Mouse (Mus musculus): ENCODE data around the gene Hnrnpf. TPM values are rescaled to one million over a fixed set of nuclear protein-coding genes. Genes with fewer than 3 reads are reported as not detected.
A peak's percentile ranks its signal among the peaks of the same experiment; 100 is the strongest.

Gene Hnrnpf
- polyA plus RNA-seq, 1 experiment from 2014 or later, result 822 TPM

DNA sequence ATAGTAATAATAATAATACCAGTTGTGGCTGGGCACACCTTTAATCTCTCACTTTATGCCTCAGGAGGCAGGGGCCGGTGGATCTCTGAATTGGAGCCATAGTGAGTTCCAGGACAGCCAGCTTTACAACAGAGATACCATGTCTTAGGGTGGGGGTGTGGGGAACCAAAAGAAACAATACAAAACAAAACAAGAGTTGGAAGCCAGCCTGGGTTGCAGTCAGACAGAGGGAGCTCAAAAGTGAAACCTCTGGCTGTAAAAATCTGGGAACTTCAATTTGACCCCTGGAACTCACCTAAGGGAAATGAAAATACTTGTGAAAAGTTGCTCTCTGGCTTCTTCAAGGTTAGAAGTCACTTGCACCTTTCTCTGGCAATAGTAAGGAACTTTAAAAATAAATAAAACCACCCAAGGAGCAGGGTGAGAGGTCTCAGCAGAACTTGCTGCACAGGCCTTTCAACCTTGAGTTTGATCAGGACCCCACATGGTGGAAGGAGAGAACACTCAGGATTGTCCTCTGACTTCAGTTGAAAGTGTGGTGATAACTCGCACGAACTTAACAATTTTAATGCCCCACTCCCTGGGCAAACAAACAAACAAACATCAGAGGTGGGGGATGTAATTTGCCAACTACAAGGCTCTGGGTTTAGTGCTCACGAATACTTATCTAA is 5.3 kb downstream of the Hnrnpf start:
- Histone ChIP-seq H3K4me1 (ENCODE audit: control insufficient read depth, insufficient read depth, low read length) (peaks cover 12% of the 10 kb centered on the region), H3K36me3 (ENCODE audit: control insufficient read depth, insufficient read depth, low read length) (no peaks in the 10 kb centered on the region), H3K9ac (ENCODE audit: low read depth, low read length) (peak overlapping the region; percentile 69), H3K27ac (ENCODE audit: low read length) (peak overlapping the region; percentile 82), H3K4me2 (ENCODE audit: low read depth, low read length) (peak overlapping the region; percentile 30), H3K4me3 (ENCODE audit: low read length) (peak overlapping the region; percentile 52), H3K9me3 (ENCODE audit: control insufficient read depth, low read length) (no peaks in the 10 kb centered on the region), H3K27me3 (replicated peaks; ENCODE audit: control insufficient read depth, insufficient read depth, low read length) (no peaks in the 10 kb centered on the region)
- 15% methylated on average over 4 of the region's 4 CpGs for WGBS
- no peak for ATAC-seq

DNA sequence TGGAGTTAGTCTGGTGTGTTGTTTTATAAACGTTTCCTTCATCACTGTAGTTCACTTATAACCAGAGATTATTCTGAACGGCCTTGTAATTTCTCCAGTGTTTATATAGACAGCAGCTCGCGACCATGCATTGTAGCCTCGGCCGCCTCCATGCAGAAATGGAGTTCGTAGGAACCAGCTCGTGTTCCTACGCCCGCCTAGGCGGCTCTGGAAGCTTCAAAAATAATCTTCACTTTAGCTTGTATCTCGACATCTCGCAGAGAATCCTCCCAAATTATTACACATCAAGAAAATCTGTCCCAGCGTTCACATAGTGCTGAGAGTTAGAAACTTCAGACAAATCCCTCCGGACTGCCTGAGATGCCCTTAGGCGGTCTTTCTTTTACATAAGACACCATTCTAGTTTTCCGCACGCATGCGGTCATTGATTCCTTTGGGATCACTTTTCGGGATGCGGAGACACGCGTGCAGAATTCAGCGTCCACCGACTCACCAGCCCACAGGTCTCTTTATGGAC is 5.9 kb downstream of the Hnrnpf start:
- Histone ChIP-seq H3K36me3 (ENCODE audit: control insufficient read depth, insufficient read depth, low read length) (no peaks in the 10 kb centered on the region), H3K4me3 (ENCODE audit: low read length) (peak overlapping the region; percentile 52), H3K4me2 (ENCODE audit: low read depth, low read length) (peak overlapping the region; percentile 30), H3K9me3 (ENCODE audit: control insufficient read depth, low read length) (no peaks in the 10 kb centered on the region), H3K4me1 (ENCODE audit: control insufficient read depth, insufficient read depth, low read length) (peaks cover 12% of the 10 kb centered on the region), H3K27me3 (replicated peaks; ENCODE audit: control insufficient read depth, insufficient read depth, low read length) (no peaks in the 10 kb centered on the region), H3K27ac (ENCODE audit: low read length) (peak overlapping the region; percentile 82), H3K9ac (ENCODE audit: low read depth, low read length) (peak overlapping the region; percentile 69)
- under 1% methylated on average over 25 of the region's 25 CpGs for WGBS
- peak; percentile 10 for ATAC-seq

DNA sequence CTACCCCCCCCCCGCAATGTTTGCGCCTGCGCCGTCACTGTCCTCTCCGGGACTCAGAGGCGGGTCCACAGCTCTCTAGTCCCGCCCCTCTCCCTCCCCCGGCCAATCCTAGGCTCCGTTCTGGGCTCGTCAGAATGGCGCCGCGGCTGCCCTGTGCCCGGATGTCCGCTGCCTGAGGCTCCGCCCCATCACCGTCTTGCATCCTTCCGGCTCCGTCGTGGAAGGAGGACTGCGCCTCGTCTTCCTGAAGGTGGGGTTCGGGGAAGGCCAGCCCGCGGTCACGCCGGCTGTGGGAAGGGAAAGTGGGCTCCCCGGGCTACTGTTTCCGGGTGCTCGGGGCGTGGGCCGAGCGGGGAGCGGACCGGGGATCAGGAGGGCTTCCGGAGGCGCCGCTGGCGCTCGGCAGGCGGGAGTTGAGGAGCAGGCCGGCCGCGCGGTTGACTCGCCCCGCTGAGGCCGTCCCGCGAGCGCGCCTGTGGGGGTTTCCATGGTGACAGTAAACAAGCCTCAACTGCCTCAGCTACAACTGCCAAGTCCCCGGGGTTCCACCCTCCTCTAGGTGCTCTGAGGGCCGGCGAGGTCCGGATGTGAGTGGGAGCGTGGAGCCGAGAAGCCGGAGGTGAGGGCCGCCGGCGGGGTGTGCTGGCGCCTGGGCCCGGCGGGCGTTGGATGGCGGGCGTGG is 6.6 kb downstream of the Hnrnpf start:
- Histone ChIP-seq H3K36me3 (ENCODE audit: control insufficient read depth, insufficient read depth, low read length) (no peaks in the 10 kb centered on the region), H3K4me2 (ENCODE audit: low read depth, low read length) (peak overlapping the region; percentile 58), H3K9me3 (ENCODE audit: control insufficient read depth, low read length) (no peaks in the 10 kb centered on the region), H3K4me3 (ENCODE audit: low read length) (peak overlapping the region; percentile 100), H3K27me3 (replicated peaks; ENCODE audit: control insufficient read depth, insufficient read depth, low read length) (no peaks in the 10 kb centered on the region), H3K9ac (ENCODE audit: low read depth, low read length) (peak overlapping the region; percentile 99), H3K27ac (ENCODE audit: low read length) (peak overlapping the region; percentile 98), H3K4me1 (ENCODE audit: control insufficient read depth, insufficient read depth, low read length) (peaks cover 12% of the 10 kb centered on the region)
- peak; percentile 93 for ATAC-seq
- WGBS, result under 1% methylated on average over 66 of the region's 68 CpGs

DNA sequence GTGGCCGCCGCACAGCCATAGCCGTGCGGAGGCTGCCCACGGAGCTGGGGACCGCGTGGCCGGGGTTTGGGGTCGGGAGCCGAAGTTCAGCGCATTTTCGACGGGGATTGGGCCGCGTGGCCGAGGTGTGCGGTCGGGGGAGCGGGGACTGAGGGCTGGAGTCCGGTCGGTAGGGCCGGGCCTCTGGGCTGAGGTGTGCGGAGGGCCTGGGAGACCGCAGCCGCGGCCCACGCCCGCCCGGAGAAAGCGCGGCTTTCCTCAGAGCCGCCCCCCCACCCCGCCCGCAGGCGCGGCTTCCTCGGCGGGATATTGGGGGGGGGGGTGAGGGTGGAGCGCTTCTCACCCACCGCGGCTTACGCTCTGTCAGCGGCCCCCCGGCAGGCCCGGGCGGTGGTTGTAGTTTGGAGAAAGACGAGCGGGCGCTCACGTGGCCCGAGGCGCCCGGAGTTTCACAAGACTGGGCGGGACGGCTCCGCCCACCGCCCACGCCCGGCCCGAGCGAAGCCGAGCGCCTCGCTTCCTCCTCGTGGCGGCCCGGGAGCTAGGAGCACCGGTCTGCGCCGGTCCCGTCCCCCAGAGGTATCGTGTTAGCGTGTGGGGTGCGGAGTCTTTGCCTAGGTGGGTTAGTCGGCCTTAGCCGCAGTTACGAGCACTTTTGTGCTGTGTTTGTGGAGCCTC is 7.3 kb downstream of the Hnrnpf start:
- Histone ChIP-seq H3K27me3 (replicated peaks; ENCODE audit: control insufficient read depth, insufficient read depth, low read length) (no peaks in the 10 kb centered on the region), H3K4me2 (ENCODE audit: low read depth, low read length) (peak overlapping the region; percentile 58), H3K36me3 (ENCODE audit: control insufficient read depth, insufficient read depth, low read length) (no peaks in the 10 kb centered on the region), H3K9me3 (ENCODE audit: control insufficient read depth, low read length) (no peaks in the 10 kb centered on the region), H3K27ac (ENCODE audit: low read length) (peak overlapping the region; percentile 98), H3K9ac (ENCODE audit: low read depth, low read length) (peak overlapping the region; percentile 99), H3K4me3 (ENCODE audit: low read length) (peak overlapping the region; percentile 100), H3K4me1 (ENCODE audit: control insufficient read depth, insufficient read depth, low read length) (peaks cover 15% of the 10 kb centered on the region)
- peak; percentile 78 for ATAC-seq
- under 1% methylated on average over 74 of the region's 77 CpGs for WGBS

DNA sequence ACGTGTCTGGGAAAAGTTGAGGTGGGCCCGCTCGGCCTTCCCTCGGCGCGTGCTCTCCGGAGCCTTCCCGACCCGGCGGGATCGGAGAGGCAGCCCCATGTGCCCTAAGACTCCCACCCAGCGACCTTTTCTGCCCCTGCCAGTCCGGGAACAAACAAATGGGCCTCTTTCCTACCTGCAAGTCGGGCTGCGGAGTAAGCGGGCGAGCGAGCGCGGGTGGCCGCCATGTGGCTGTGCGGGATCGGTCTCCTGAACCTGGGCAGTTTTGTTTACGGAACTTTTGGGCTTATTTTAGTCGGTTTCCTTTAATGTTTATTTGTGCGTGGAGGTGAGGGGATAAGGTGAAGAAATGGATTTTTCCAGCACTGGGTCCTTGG is 7.8 kb downstream of the Hnrnpf start:
- Histone ChIP-seq H3K9ac (ENCODE audit: low read depth, low read length) (peak overlapping the region; percentile 99), H3K9me3 (ENCODE audit: control insufficient read depth, low read length) (no peaks in the 10 kb centered on the region), H3K4me3 (ENCODE audit: low read length) (peak overlapping the region; percentile 100), H3K27ac (ENCODE audit: low read length) (peak overlapping the region; percentile 98), H3K36me3 (ENCODE audit: control insufficient read depth, insufficient read depth, low read length) (no peaks in the 10 kb centered on the region), H3K27me3 (replicated peaks; ENCODE audit: control insufficient read depth, insufficient read depth, low read length) (no peaks in the 10 kb centered on the region), H3K4me2 (ENCODE audit: low read depth, low read length) (peak overlapping the region; percentile 58), H3K4me1 (ENCODE audit: control insufficient read depth, insufficient read depth, low read length) (peaks cover 15% of the 10 kb centered on the region)
- no peak for ATAC-seq
- 0% methylated on average over 26 of the region's 26 CpGs for WGBS

DNA sequence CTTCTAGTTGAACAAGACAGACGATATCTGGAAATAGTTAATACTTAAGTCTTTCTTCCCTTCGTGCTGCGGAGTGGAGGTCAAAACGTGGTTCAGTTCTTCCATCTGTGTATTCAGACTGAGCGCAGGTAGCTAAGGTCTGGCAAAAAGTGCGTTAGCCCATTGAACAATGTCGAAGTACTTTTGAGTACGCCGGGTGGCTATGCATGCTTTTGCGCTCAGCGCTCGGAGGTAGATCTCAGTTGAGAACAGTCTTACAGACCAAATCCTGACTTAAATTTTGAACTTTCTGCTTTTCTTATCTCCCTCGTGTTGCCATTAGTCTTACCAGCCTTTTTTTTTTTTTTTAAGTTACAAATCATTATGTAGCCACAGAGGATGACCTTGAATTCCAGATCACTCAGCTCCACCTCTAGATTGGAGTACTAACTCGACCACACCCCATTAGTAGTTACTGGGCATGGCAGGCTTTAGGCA is 8.3 kb downstream of the Hnrnpf start:
- Histone ChIP-seq H3K9me3 (ENCODE audit: control insufficient read depth, low read length) (no peaks in the 10 kb centered on the region), H3K36me3 (ENCODE audit: control insufficient read depth, insufficient read depth, low read length) (no peaks in the 10 kb centered on the region), H3K27me3 (replicated peaks; ENCODE audit: control insufficient read depth, insufficient read depth, low read length) (no peaks in the 10 kb centered on the region), H3K9ac (ENCODE audit: low read depth, low read length) (peak overlapping the region; percentile 99), H3K27ac (ENCODE audit: low read length) (peak overlapping the region; percentile 98), H3K4me1 (ENCODE audit: control insufficient read depth, insufficient read depth, low read length) (peaks cover 16% of the 10 kb centered on the region), H3K4me3 (ENCODE audit: low read length) (peak overlapping the region; percentile 100), H3K4me2 (ENCODE audit: low read depth, low read length) (peak overlapping the region; percentile 58)
- under 1% methylated on average over 14 of the region's 14 CpGs for WGBS
- no peak for ATAC-seq

DNA sequence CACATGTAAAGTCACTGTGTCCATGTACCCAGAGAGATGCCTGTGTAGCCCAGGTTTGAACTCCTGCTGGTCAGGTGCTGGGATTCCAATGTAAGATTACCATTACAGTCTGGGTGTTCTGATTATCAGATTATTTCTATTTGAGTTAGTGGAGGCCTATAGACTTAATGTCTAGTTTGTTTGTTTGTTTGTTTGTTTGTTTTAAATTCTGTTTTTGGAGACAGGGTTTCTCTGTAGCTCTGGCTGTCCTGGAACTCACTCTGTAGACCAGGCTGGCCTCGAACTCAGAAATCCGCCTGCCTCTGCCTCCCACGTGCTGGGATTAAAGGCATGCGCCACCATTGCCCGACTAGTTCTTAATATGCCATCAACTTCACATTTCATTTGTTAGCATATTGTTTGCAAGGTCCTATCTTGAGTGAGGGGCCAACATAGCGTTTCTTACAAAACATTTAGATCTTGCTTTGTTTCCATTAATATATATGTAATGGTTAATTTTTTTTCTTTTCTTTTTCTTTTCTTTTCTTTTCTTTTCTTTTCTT is 10.1 kb downstream of the Hnrnpf start:
- no peak for ATAC-seq
- Histone ChIP-seq H3K4me1 (ENCODE audit: control insufficient read depth, insufficient read depth, low read length) (peaks cover 22% of the 10 kb centered on the region), H3K4me3 (ENCODE audit: low read length) (peak overlapping the region; percentile 100), H3K4me2 (ENCODE audit: low read depth, low read length) (peak overlapping the region; percentile 58), H3K27me3 (replicated peaks; ENCODE audit: control insufficient read depth, insufficient read depth, low read length) (no peaks in the 10 kb centered on the region), H3K36me3 (ENCODE audit: control insufficient read depth, insufficient read depth, low read length) (no peaks in the 10 kb centered on the region), H3K9ac (ENCODE audit: low read depth, low read length) (peak overlapping the region; percentile 50), H3K9me3 (ENCODE audit: control insufficient read depth, low read length) (no peaks in the 10 kb centered on the region), H3K27ac (ENCODE audit: low read length) (no peak overlapping the region)
- WGBS, result 75% methylated on average over 6 of the region's 6 CpGs

DNA sequence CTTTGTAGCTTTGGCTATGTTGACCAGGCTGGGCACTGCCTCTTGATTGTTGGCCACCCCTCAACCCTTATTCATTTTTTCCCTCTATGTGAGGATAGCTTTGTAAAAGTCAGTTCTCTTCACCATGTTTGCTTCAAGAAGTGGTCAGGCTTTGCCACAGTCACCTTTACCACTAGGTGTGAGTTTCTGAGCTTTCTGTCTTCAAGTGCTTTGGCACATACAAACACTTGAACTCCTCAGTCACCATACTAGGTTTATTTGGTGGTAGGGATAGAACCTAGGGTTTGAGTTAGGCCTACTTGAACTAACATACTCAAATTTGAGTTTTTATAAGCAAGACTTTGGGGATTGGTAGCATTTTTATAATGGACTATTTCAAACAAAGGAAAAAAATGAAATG is 14.4 kb downstream of the Hnrnpf start:
- Histone ChIP-seq H3K36me3 (ENCODE audit: control insufficient read depth, insufficient read depth, low read length) (no peaks in the 10 kb centered on the region), H3K4me1 (ENCODE audit: control insufficient read depth, insufficient read depth, low read length) (peaks cover 27% of the 10 kb centered on the region), H3K27ac (ENCODE audit: low read length) (peak overlapping the region; percentile 37; the same call in 1 of the 2 replicates), H3K4me3 (ENCODE audit: low read length) (no peak overlapping the region), H3K4me2 (ENCODE audit: low read depth, low read length) (no peak overlapping the region), H3K9ac (ENCODE audit: low read depth, low read length) (no peak overlapping the region), H3K27me3 (replicated peaks; ENCODE audit: control insufficient read depth, insufficient read depth, low read length) (no peaks in the 10 kb centered on the region), H3K9me3 (ENCODE audit: control insufficient read depth, low read length) (no peaks in the 10 kb centered on the region)
- ATAC-seq, result no peak

DNA sequence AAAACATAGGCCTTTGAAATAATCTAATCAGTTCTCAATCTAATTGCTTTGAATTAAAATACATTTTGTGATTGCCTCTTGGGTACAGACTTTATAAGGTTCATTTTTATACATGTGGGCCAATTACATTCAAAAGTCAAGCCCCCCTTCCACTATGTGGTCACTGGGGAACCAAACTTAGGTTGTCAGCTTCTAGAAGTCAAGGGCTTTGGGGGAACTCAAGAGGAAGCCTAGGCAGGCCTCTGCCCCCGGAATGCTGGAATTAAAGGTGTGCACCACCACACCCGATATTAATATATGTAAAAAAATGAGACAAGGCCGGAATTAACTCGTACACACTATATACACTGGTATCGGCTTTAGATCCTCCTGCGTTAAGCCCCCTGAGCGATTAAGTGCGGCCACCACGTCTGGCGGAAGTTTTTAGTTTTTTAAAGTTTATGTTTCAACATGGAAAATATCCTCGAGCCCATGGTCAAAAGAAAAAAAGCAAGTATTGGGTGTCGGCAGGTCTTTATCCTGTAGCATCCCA is 16.1 kb downstream of the Hnrnpf start:
- ATAC-seq, result peak; percentile 22; the same call in 1 of the 2 replicates

More for the DNA sequence above, 16.1 kb downstream of the Hnrnpf start:
- Histone ChIP-seq H3K9ac (ENCODE audit: low read depth, low read length) (peak overlapping the region; percentile 85), H3K4me3 (ENCODE audit: low read length) (peak overlapping the region; percentile 72), H3K4me1 (ENCODE audit: control insufficient read depth, insufficient read depth, low read length) (peaks cover 22% of the 10 kb centered on the region), H3K27ac (ENCODE audit: low read length) (peak overlapping the region; percentile 99), H3K4me2 (ENCODE audit: low read depth, low read length) (peak overlapping the region; percentile 81), H3K36me3 (ENCODE audit: control insufficient read depth, insufficient read depth, low read length) (no peaks in the 10 kb centered on the region), H3K27me3 (replicated peaks; ENCODE audit: control insufficient read depth, insufficient read depth, low read length) (no peaks in the 10 kb centered on the region), H3K9me3 (ENCODE audit: control insufficient read depth, low read length) (no peaks in the 10 kb centered on the region)
- WGBS, result 2% methylated on average over 12 of the region's 12 CpGs

All from intestine, embryonic 16.5 days (tissue).